Mouse (Mus musculus) stomach, postnatal 0 days (tissue): ENCODE measurements at regions not wholly inside any gene's neighbourhood (a gene's known extent, or its start where the extent isn't known, plus 50 kb on each side); places are given as distances from the start of the nearest gene placed in this dataset.

Experiments used
- ATAC-seq: fragments of 200-750 bp; cut with Nextera tagmentation; 2 replicates; pipeline ENCODE4 v1.8.0; 2017; ENCODE audit not compliant: low FRiP score, low TSS enrichment
- DNase-seq: peaks from one replicate; pipeline ENCODE4 v3.0.0-alpha.2; 2016; ENCODE audit warnings: low spot score
- H3K27ac ChIP-seq: fragments of 300-500 bp; sonication (generic); replicated peaks from 2 replicates; pipeline ENCODE4 v1.5.1; 2014; ENCODE audit warnings: mild to moderate bottlenecking, control low read depth
- H3K27me3 ChIP-seq: fragments of 300-500 bp; sonication (generic); 2 replicates; pipeline ENCODE4 v1.6.1; 2014; ENCODE audit warnings: low read length; ENCODE audit not compliant: control insufficient read depth, insufficient read depth
- H3K36me3 ChIP-seq: fragments of 300-500 bp; sonication (generic); 2 replicates; pipeline ENCODE4 v1.6.1; 2014; ENCODE audit warnings: low read length, mixed read lengths; ENCODE audit not compliant: control insufficient read depth, insufficient read depth
- H3K4me1 ChIP-seq: fragments of 300-500 bp; sonication (generic); replicated peaks from 2 replicates; pipeline ENCODE4 v1.6.1; 2014; ENCODE audit warnings: antibody characterized with exemption; ENCODE audit not compliant: control insufficient read depth, insufficient read depth
- H3K4me2 ChIP-seq: fragments of 300-500 bp; sonication (generic); replicated peaks from 2 replicates; pipeline ENCODE4 v1.6.1; 2014; ENCODE audit warnings: low read depth, mild to moderate bottlenecking, control low read depth, moderate library complexity
- H3K4me3 ChIP-seq: fragments of 300-500 bp; sonication (generic); 2 replicates; pipeline ENCODE4 v1.5.1; 2014; ENCODE audit warnings: low read depth, low read length, control low read depth
- H3K9ac ChIP-seq: fragments of 300-500 bp; sonication (generic); 2 replicates; pipeline ENCODE4 v1.6.1; 2014; ENCODE audit warnings: mild to moderate bottlenecking, low read length, control low read depth, mixed read lengths
- H3K9me3 ChIP-seq: fragments of 300-500 bp; sonication (generic); 2 replicates; pipeline ENCODE4 v1.6.1; 2016; ENCODE audit warnings: low read length; ENCODE audit not compliant: control insufficient read depth
- CTCF ChIP-seq: IDR thresholded peaks from 2 replicates; pipeline ENCODE4 v1.5.1; 2016; ENCODE audit warnings: antibody characterized with exemption, low read depth, mild to moderate bottlenecking, moderate library complexity
- EP300 ChIP-seq: optimal IDR thresholded peaks from 2 replicates; pipeline ENCODE3; 2016; ENCODE audit warnings: antibody characterized with exemption
- WGBS: fragments of 180-500 bp; shearing (Covaris S2); extraction: QIAGEN DNeasy Blood & Tissue Kit; methylation state at CpG from one replicate; pipeline ENCODE4 v1.1.7; 2014; 5-methylcytosine and 5-hydroxymethylcytosine counted together

- no peak overlapping the region for H3K9ac ChIP-seq
- H3K4me3 ChIP-seq: no peak overlapping the region
- no peak overlapping the region for H3K4me2 ChIP-seq
- 50% methylated on average over 1 of the region's 1 CpGs for WGBS
- DNase-seq: no peak
- no peak overlapping the region for H3K27ac ChIP-seq
- no peaks in the 10 kb centered on the region for H3K27me3 ChIP-seq
- no peaks in the 10 kb centered on the region for H3K36me3 ChIP-seq
- H3K9me3 ChIP-seq: no peaks in the 10 kb centered on the region
- TF ChIP-seq EP300: no peak
- no peak for TF ChIP-seq CTCF
- ATAC-seq: no peak
- no peaks in the 10 kb centered on the region for H3K4me1 ChIP-seq
Measured at GRCm38 (mm10) chr13:102103161-102103560, 335.1 kb upstream of the Pik3r1 start.

DNA sequence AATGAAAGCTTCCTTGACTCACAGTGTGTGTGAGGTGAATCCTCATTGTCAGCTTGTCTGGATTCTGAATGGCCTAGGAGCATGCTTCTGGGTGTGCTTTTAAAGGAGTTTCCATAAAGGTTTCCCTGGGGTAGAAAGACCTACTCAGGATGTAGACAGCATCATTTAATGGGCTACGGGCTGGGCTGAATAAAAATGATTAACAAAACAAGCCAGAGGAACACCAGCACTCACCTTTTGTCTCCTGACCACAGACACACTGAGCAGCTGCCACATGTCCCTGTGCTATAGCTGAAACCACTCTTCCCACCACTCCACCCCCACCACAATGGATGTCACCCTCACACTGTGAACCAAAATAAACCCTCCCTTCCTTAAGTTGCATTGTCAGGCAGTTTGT is 338.2 kb upstream of the Pik3r1 start:
- Histone ChIP-seq H3K27ac (no peak overlapping the region), H3K4me3 (no peak overlapping the region), H3K36me3 (no peaks in the 10 kb centered on the region), H3K4me1 (no peaks in the 10 kb centered on the region), H3K9me3 (no peaks in the 10 kb centered on the region), H3K4me2 (no peak overlapping the region), H3K9ac (no peak overlapping the region), H3K27me3 (no peaks in the 10 kb centered on the region)
- WGBS: 87% methylated on average over 1 of the region's 1 CpGs
- DNase-seq (no peak), ATAC-seq (no peak)
- TF ChIP-seq CTCF (no peak), EP300 (no peak)

- DNase-seq (no peak), ATAC-seq (no peak)
- Histone ChIP-seq H3K9me3 (no peaks in the 10 kb centered on the region), H3K27ac (no peak overlapping the region), H3K27me3 (no peaks in the 10 kb centered on the region), H3K9ac (no peak overlapping the region), H3K36me3 (no peaks in the 10 kb centered on the region), H3K4me1 (no peaks in the 10 kb centered on the region), H3K4me2 (no peak overlapping the region), H3K4me3 (no peak overlapping the region)
- TF ChIP-seq CTCF: no peak
- no peak for TF ChIP-seq EP300
- 50% methylated on average over 1 of the region's 1 CpGs for WGBS
Measured at GRCm38 (mm10) chr13:102108204-102108603, 340.2 kb upstream of the Pik3r1 start.

DNA sequence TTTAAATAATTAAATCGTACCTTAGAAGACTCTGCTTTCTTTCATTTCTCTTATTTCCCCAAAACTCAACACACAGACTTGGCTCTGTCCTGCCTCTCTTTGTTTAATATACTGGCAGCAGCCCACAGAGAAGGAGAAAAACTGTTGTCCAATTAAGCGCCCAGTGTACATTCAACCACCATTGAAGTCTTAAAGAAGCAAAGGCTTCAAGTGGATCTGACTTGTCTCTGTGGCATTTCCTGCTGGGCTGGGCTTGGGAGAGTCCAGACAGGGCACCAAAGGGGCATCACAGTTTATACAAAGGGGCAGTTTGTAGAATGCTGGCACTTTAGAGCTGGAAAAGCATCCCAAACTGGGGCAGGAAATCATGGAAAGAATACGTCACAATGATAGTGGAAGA is 340.9 kb upstream of the Pik3r1 start:
- no peak for ATAC-seq
- Histone ChIP-seq H3K27ac (no peak overlapping the region), H3K9me3 (no peaks in the 10 kb centered on the region), H3K4me1 (no peaks in the 10 kb centered on the region), H3K36me3 (no peaks in the 10 kb centered on the region), H3K4me3 (no peak overlapping the region), H3K4me2 (no peak overlapping the region), H3K9ac (no peak overlapping the region), H3K27me3 (no peaks in the 10 kb centered on the region)
- WGBS: 71% methylated on average over 3 of the region's 3 CpGs
- TF ChIP-seq CTCF (no peak), EP300 (no peak)
- no peak for DNase-seq

DNA sequence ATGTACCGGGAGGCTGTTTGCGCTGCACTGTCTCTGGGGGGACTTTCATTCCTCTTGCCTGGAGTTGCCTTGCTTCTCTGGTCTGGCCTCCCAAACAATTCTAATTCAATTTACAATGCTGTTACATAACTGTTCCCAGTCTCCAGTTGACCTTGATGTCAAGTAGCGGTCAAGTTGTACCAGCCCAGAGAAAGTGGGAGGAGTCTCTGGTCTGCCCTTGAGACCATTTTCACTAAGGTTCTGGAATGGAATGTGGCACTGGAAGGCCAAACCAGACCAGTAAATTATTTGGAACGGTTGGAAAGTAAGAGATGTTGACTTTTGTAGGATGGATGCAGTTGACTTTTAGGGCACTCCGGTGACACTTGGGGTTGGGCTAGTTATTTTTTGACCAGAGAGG is 345.9 kb upstream of the Pik3r1 start:
- ATAC-seq (no peak), DNase-seq (no peak)
- Histone ChIP-seq H3K27ac (no peak overlapping the region), H3K9ac (no peak overlapping the region), H3K4me3 (no peak overlapping the region), H3K9me3 (no peaks in the 10 kb centered on the region), H3K4me1 (no peaks in the 10 kb centered on the region), H3K36me3 (no peaks in the 10 kb centered on the region), H3K4me2 (no peak overlapping the region), H3K27me3 (no peaks in the 10 kb centered on the region)
- WGBS: 78% methylated on average over 5 of the region's 5 CpGs
- no peak for TF ChIP-seq EP300
- no peak for TF ChIP-seq CTCF

GRCm38 (mm10) chr13:102122341-102122740 is 354.3 kb upstream of the Pik3r1 start:
- no peak overlapping the region for H3K4me3 ChIP-seq
- H3K9me3 ChIP-seq: no peaks in the 10 kb centered on the region
- DNase-seq (no peak), ATAC-seq (no peak)
- H3K4me2 ChIP-seq: no peak overlapping the region
- no peaks in the 10 kb centered on the region for H3K36me3 ChIP-seq
- WGBS: 90% methylated on average over 6 of the region's 6 CpGs
- H3K9ac ChIP-seq: no peak overlapping the region
- no peaks in the 10 kb centered on the region for H3K27me3 ChIP-seq
- no peaks in the 10 kb centered on the region for H3K4me1 ChIP-seq
- TF ChIP-seq CTCF (no peak), EP300 (no peak)
- H3K27ac ChIP-seq: no peak overlapping the region
